ENCODE assay signal across 12 mouse cellular contexts in the genomic region with DNA sequence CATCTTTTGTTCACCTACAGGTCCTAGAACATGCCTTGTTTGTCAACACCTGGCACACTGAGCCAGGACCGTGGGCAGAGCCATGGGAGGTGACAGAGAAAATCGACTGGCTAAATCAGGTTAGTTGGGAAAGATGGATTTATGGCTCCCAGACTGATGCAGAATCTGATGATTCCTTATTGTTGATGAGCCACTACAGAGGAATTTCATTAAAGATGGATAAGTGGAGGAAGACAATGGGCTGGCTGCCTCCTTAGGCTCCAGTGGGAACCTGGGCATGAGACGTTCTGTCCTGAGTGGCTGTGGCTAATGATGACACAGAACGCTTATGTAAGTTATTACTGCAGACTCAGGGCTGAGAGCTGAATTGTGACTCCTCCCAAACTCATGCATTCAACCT. TPM values are rescaled to one million over a fixed set of nuclear protein-coding genes. Genes with fewer than 3 reads are reported as not detected.
DNase-seq lines count a peak whose midpoint lies in the region; ATAC-seq and TF ChIP-seq lines count a peak whose summit lies in the region.
"Had no signal": no experiment of that assay in that cellular context is flagged by ENCODE, and none has a peak within 500 bp of the region (broad histone marks: within the 10 kb centered on the region; RNA-seq: fewer than 3 reads in every experiment).

No protein-coding gene starts in this region.

- peak overlapping the region; percentile 12 for H3K4me3 ChIP-seq in liver, adult 2 months (ENCODE audit: insufficient read depth, low read depth, low read length)
- H3K4me3 ChIP-seq in liver, embryonic 11.5 days (ENCODE audit: low read depth, low read length), result no peak overlapping the region
- no peak overlapping the region for H3K4me3 ChIP-seq in embryonic facial prominence, embryonic 14.5 days (ENCODE audit: low read depth, low read length)
- H3K4me3 ChIP-seq in stomach, postnatal 0 days (ENCODE audit: low read depth, low read length), result no peak overlapping the region
- H3K4me3 ChIP-seq: heart, embryonic 12.5 days; hindbrain, embryonic 10.5 days; megakaryocyte, embryonic 14.5 days; neural tube, embryonic 13.5 days had no signal

- TF ChIP-seq CTCF in liver, adult 2 months (IDR thresholded peaks at IDR 0.05; ENCODE audit: low read depth, low read length), result no peak
- no peak for TF ChIP-seq CTCF in stomach, postnatal 0 days (IDR thresholded peaks at IDR 0.05; ENCODE audit: low read depth)

- peak; percentile 9 for DNase-seq in gastrocnemius, postnatal 25 days
- no peak for DNase-seq in gastrocnemius, postnatal 36 days
- DNase-seq in liver, adult 2 months (ENCODE audit: extremely low read depth, low read depth, low spot score), result no peak
- DNase-seq in liver, embryonic 11.5 days (ENCODE audit: low spot score), result no peak
- DNase-seq in embryonic facial prominence, embryonic 14.5 days (ENCODE audit: low spot score), result no peak
- DNase-seq in stomach, postnatal 0 days (ENCODE audit: low spot score), result no peak
- no peak for DNase-seq in ovary, postnatal 14 days (ENCODE audit: low spot score)
- DNase-seq: lung, embryonic 14.5 days had no signal

- intact Hi-C loops in gastrocnemius, postnatal 36 days (cut with DNase I), result no loop called here

- peaks cover 4% of the 10 kb centered on the region for H3K9me3 ChIP-seq in liver, embryonic 11.5 days (ENCODE audit: control insufficient read depth, low read length)
- peaks cover 8% of the 10 kb centered on the region for H3K9me3 ChIP-seq in embryonic facial prominence, embryonic 14.5 days (ENCODE audit: control insufficient read depth, low read length)
- H3K9me3 ChIP-seq in stomach, postnatal 0 days (ENCODE audit: control insufficient read depth, low read length), result no peaks in the 10 kb centered on the region

- no peak for TF ChIP-seq POLR2A in liver, adult 2 months (IDR thresholded peaks at IDR 0.05; ENCODE audit: extremely low read depth, insufficient read depth, low read length)

- peaks cover 16% of the 10 kb centered on the region; the same call in 1 of the 2 replicates for H3K79me2 ChIP-seq in liver, adult 2 months (ENCODE audit: control insufficient read depth, insufficient read depth, low read length)

- H3K36me3 ChIP-seq in liver, adult 2 months (ENCODE audit: control insufficient read depth, insufficient read depth, low read length), result no peaks in the 10 kb centered on the region
- H3K36me3 ChIP-seq in liver, embryonic 11.5 days (ENCODE audit: control insufficient read depth, insufficient read depth, low read length), result no peaks in the 10 kb centered on the region
- no peaks in the 10 kb centered on the region; the same call in 1 of the 2 replicates for H3K36me3 ChIP-seq in embryonic facial prominence, embryonic 14.5 days (ENCODE audit: control insufficient read depth, insufficient read depth, low read length)
- no peaks in the 10 kb centered on the region for H3K36me3 ChIP-seq in stomach, postnatal 0 days (ENCODE audit: control insufficient read depth, insufficient read depth, low read length)
- H3K36me3 ChIP-seq: heart, embryonic 12.5 days; hindbrain, embryonic 10.5 days; neural tube, embryonic 13.5 days had no signal

- ATAC-seq in liver, embryonic 11.5 days (replicated peaks; ENCODE audit: low FRiP score), result no peak
- no peak for ATAC-seq in embryonic facial prominence, embryonic 14.5 days (ENCODE audit: low read depth)
- no peak for ATAC-seq in stomach, postnatal 0 days (ENCODE audit: low FRiP score, low TSS enrichment)

- H3K4me1 ChIP-seq in liver, adult 2 months (ENCODE audit: control insufficient read depth, insufficient read depth, low read length), result peaks cover 24% of the 10 kb centered on the region
- H3K4me1 ChIP-seq in liver, embryonic 11.5 days (replicated peaks; ENCODE audit: control insufficient read depth, insufficient read depth, low read length), result no peaks in the 10 kb centered on the region
- peaks cover 24% of the 10 kb centered on the region for H3K4me1 ChIP-seq in embryonic facial prominence, embryonic 14.5 days (ENCODE audit: control insufficient read depth, insufficient read depth, low read length)
- H3K4me1 ChIP-seq in stomach, postnatal 0 days (replicated peaks; ENCODE audit: control insufficient read depth, insufficient read depth), result 0 out of 2 replicates have a peak, but pooled peaks cover 2% of the 10 kb centered on the region

- H3K4me2 ChIP-seq in liver, embryonic 11.5 days, result no peak overlapping the region
- H3K4me2 ChIP-seq in embryonic facial prominence, embryonic 14.5 days (ENCODE audit: low read depth, low read length), result no peak overlapping the region
- H3K4me2 ChIP-seq in stomach, postnatal 0 days (replicated peaks; ENCODE audit: low read depth), result no peak overlapping the region
- H3K4me2 ChIP-seq: heart, embryonic 12.5 days; lung, embryonic 14.5 days; neural tube, embryonic 13.5 days had no signal

- peak overlapping the region; percentile 98 for H3K27ac ChIP-seq in liver, adult 2 months (replicated peaks; ENCODE audit: insufficient read depth, low read depth, low read length)
- H3K27ac ChIP-seq in liver, embryonic 11.5 days (ENCODE audit: low read depth, low read length), result no peak overlapping the region
- peak overlapping the region; percentile 50; the same call in 1 of the 2 replicates for H3K27ac ChIP-seq in embryonic facial prominence, embryonic 14.5 days (replicated peaks; ENCODE audit: low read depth, low read length)
- peak overlapping the region; percentile 70; the same call in 1 of the 2 replicates for H3K27ac ChIP-seq in stomach, postnatal 0 days (replicated peaks)
- H3K27ac ChIP-seq: hindbrain, embryonic 10.5 days; neural tube, embryonic 13.5 days had no signal

- WGBS in liver, adult 2 months, result 19% methylated on average over 4 of the region's 4 CpGs
- 74% methylated on average over 4 of the region's 4 CpGs for WGBS in liver, embryonic 11.5 days
- 58% methylated on average over 4 of the region's 4 CpGs for WGBS in embryonic facial prominence, embryonic 14.5 days
- WGBS in stomach, postnatal 0 days, result 63% methylated on average over 4 of the region's 4 CpGs

- no peak for TF ChIP-seq EP300 in stomach, postnatal 0 days (optimal IDR thresholded peaks at IDR 0.05)

- H3K27me3 ChIP-seq in liver, adult 2 months (ENCODE audit: control insufficient read depth, insufficient read depth, low read length), result no peaks in the 10 kb centered on the region
- no peaks in the 10 kb centered on the region for H3K27me3 ChIP-seq in liver, embryonic 11.5 days (replicated peaks; ENCODE audit: control insufficient read depth, insufficient read depth, low read length)
- no peaks in the 10 kb centered on the region for H3K27me3 ChIP-seq in embryonic facial prominence, embryonic 14.5 days (replicated peaks; ENCODE audit: control insufficient read depth, insufficient read depth, low read length)
- H3K27me3 ChIP-seq in stomach, postnatal 0 days (ENCODE audit: control insufficient read depth, insufficient read depth, low read length), result no peaks in the 10 kb centered on the region
- H3K27me3 ChIP-seq: heart, embryonic 12.5 days; neural tube, embryonic 13.5 days had no signal

- H3K9ac ChIP-seq in liver, adult 2 months (ENCODE audit: low read depth, low read length), result peak overlapping the region; percentile 44
- no peak overlapping the region for H3K9ac ChIP-seq in liver, embryonic 11.5 days (ENCODE audit: low read depth, low read length)
- no peak overlapping the region for H3K9ac ChIP-seq in embryonic facial prominence, embryonic 14.5 days (ENCODE audit: low read depth, low read length)
- no peak overlapping the region for H3K9ac ChIP-seq in stomach, postnatal 0 days (ENCODE audit: low read length)
- H3K9ac ChIP-seq: heart, embryonic 12.5 days; lung, embryonic 14.5 days had no signal

RNA-seq across cellular contexts. Expression of a gene that starts 34.5 kb away (rescaled TPM):
- 100 to 1,000 TPM; 114 to 119 TPM for total RNA-seq in gastrocnemius, postnatal 25 days (2021)
- 100 to 1,000 TPM; 122 to 130 TPM for total RNA-seq in gastrocnemius, postnatal 36 days (2021)
- 139 and 155 TPM in 2 replicates for total RNA-seq in liver, adult 2 months (2014; rRNA removed)
- polyA plus RNA-seq in liver, adult 2 months (2012; rRNA removed), result 161 and 182 TPM in 2 replicates
- 122 and 142 TPM in 2 replicates for polyA plus RNA-seq in liver, embryonic 11.5 days (2014; fragmentation: Nextera tagmentation; extraction: Ambion mirVana)
- polyA plus RNA-seq in embryonic facial prominence, embryonic 14.5 days (2014; fragmentation: Nextera tagmentation; extraction: Ambion mirVana), result 230 and 234 TPM in 2 replicates
- 112 and 116 TPM in 2 replicates for polyA plus RNA-seq in stomach, postnatal 0 days (2015; fragmentation: Nextera tagmentation; extraction: Ambion mirVana)
